Mouse (Mus musculus) layer of hippocampus, adult 8-10 months (tissue): ENCODE measurements around the gene Ccdc141. TPM values are rescaled to one million over a fixed set of nuclear protein-coding genes. Genes with fewer than 3 reads are reported as not detected.

Experiments
- DNase-seq, 2 experiments: peaks; one replicate each; pipeline ENCODE4 v3.0.0; 2022; ENCODE audit warnings: low spot score in 2 of 2
- total RNA-seq, 4 experiments: library from RNA; stranded (reverse); gene quantifications; 2 replicates each; pipeline ENCODE4 v1.2.4; 2022

Ccdc141 gene
- total RNA-seq, 4 experiments from 2014 or later, result 20.7 to 23.0 (median 22.0) TPM

- DNase-seq, result no peak
Measured at GRCm38 (mm10) chr2:77174313-77174712, 3.9 kb upstream of the Ccdc141 start.

GRCm38 (mm10) chr2:77173821-77174220 is 3.4 kb upstream of the Ccdc141 start:
- no peak for DNase-seq

GRCm38 (mm10) chr2:77173366-77173765 is 2.9 kb upstream of the Ccdc141 start:
- DNase-seq, result no peak

DNA sequence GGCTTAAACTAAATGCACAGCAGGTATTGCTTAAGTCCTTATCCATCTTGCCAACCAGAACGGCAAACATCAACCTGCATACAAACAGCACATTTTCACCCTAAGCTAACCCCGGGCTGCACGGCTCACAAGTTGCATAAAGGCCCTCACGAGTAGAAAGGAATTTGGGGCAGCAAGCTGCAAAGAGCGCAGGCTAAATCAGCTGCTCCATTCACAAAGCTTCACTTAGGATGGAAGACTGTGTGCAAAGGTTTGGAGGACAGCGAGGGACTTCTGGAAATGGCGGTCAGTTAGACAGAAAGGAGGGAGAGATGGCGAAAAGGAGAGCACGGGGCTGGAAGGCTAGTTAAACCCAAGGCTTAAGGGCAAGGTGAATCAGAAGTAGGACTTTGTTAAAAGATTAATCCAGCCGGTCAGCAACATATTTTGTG is 1.8 kb upstream of the Ccdc141 start:
- DNase-seq, result peak; percentile 25 to 34

GRCm38 (mm10) chr2:77171444-77172240 is 1.2 kb upstream of the Ccdc141 start:
- peak in 1 of 2 experiments; percentile 27 for DNase-seq

DNA sequence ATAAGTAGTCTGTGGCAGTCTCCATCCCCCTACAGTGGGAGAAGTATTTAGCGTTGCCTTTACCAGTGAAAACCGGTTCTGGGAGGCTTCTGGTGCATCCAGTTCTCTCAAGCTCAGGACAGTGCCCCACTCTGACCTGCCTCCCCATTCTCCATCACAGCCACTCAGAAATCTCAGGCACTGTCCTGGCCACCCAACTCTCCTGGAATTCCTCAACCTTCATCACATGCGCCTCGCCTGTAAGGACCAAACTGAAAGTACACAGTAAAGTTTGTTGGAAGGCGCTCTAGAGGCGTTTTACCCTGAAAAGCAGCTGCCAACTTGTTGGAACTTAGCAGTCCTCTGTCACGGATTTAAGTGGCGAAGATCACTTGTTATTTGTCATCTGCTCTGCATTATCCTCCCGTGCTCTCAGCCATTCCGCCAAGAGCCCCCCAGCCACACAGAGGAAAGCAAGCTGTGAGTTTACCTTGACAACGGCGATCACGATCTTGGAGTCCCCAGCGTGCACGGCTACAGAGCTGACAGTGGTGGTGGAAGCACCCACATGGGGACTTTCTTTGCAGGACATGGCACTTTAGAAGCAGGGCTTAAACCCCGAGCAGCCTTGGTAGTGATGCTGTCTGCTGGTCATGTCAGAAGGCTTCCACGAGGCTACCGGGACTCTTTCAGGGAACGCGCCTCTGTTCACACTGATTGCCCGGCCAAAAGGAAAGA is 362 bp downstream of the Ccdc141 start:
- DNase-seq, result no peak

GRCm38 (mm10) chr2:77169218-77169617 is 1.2 kb downstream of the Ccdc141 start:
- DNase-seq, result no peak

DNA sequence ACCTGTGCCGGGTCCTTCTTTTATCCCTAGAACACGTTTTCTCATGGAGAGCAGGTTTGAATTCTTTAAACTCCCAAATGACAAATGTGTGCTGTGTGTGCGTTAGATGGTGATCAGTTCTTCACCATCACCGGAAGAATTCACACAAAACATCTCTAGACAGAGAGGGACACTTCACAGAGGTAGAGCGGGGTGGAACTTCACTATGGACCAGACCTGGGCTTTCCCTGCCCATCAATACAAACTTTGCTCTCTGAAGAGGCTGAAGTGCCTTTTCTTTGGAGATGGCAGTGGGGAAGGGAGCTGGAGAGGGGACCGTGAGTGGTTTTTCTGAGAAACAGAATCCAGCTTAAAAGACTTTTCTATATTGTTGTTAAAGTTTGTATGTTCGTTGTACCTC is 1.7 kb downstream of the Ccdc141 start:
- DNase-seq, result no peak

DNA sequence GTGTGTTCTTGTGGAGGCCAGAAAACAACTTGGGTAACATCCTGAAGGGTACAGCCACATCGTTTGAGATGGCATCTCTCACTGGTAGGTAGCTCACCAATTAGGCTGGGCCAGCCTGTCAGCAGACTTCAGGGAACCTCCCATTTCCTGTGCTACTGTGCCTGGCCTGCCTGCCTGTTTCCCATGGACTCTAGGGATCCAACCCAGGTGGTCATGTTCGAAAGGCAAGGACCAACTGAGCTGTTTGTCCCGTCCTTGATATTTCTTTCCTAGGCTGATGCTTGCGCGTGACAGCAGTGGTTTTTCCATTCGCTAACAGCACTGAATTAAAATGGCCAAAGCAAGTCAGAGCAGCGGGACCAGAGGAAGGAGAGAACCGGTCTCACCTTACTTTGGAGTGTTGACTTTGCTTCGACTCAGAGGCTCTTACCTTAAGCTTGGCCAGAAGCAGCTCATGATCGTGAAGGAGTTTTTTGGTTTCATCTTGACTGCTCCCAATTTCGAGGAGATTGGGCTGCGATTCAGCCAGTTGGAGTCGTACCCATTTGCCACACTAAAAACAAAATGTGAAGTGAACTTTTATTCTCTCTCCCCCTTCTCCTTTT is 2.3 kb downstream of the Ccdc141 start:
- DNase-seq, result no peak

GRCm38 (mm10) chr2:77166366-77166765 is 4.1 kb downstream of the Ccdc141 start:
- DNase-seq, result no peak

DNA sequence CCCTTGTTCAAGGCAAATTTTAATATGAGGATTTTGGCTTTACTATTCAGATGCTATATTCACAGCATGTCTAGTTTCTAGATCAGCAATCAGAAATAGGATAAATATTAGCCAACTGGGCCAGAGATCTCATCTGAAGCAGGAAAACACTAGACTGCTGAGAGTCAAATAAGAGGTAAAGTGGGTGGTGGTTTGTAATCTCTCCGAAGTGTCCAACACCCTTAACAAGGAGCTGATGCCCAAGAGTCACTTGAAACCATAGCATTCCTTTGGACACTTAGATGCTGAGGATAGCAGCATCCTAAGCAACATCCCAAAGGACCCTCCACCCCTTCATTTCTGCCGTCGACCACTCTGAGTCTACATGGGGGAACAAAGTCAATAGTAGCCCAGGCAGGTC is 5.8 kb downstream of the Ccdc141 start:
- no peak for DNase-seq

GRCm38 (mm10) chr2:77163381-77163780 is 7.1 kb downstream of the Ccdc141 start:
- DNase-seq, result no peak

GRCm38 (mm10) chr2:77162135-77162534 is 8.3 kb downstream of the Ccdc141 start:
- no peak for DNase-seq

GRCm38 (mm10) chr2:77157546-77157945 is 12.9 kb downstream of the Ccdc141 start:
- DNase-seq, result no peak

DNA sequence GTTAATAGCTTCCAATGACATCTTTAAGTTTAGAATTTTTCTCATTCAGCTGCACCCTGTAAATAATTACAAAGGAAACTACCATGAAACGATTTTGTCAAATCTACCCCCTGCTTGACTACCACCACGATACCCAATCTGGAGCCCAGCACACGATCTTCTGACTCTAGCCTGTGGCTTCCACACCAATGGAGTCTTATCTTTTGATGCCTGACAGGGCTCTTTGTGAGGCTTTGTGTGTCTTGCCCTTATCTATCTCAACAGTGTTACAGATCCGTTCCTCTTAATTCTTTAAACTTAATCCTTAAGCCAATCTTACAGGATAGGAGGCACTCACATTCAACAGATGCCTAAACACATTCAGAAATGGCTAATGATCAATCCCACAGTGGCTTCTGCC is 16.4 kb downstream of the Ccdc141 start:
- DNase-seq, result no peak

GRCm38 (mm10) chr2:77151255-77151654 is 19.2 kb downstream of the Ccdc141 start:
- DNase-seq, result no peak

GRCm38 (mm10) chr2:77149576-77149975 is 20.9 kb downstream of the Ccdc141 start:
- DNase-seq, result no peak

- peak in 1 of 2 experiments; percentile 7 for DNase-seq
Measured at GRCm38 (mm10) chr2:77148215-77148614, 22.2 kb downstream of the Ccdc141 start.

DNA sequence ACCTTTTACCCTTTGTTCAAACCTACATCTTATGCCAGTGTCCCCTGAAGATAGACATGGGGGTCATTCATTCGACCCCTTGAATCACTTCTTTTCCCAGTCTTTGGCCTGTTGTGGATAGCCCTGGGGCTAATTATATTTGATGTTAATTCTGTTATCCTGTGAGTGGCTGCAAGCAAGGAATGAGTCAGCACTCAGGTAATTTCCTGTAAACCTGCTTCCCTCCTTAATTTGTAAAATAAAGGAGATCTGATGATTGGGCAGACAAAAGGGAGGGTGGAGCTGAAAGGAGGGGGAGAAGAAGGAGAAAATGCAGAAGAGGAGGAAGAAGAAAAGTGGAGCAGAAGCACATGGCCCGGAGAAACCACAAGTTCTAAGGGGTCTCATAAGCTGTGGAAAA is 23.5 kb downstream of the Ccdc141 start:
- DNase-seq, result no peak

DNA sequence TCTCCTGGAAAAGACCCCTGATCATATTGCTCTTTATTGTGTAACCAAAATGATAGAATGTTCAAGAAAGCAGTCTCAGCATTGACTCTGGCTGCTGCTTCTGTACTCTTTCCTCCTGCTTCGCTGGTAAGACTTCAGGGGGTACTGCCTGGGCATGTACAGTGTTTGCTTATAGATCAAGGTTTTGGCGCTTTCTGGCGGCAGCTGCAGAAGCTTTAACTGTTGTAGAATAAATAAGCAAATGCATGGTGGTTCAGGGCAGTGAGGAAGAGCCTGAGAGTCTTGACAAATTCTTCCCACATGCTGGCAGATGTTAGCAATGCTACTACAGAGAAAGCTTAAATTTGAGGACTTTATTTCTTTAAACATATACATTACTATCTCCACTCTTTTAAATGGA is 24.1 kb downstream of the Ccdc141 start:
- no peak for DNase-seq

DNA sequence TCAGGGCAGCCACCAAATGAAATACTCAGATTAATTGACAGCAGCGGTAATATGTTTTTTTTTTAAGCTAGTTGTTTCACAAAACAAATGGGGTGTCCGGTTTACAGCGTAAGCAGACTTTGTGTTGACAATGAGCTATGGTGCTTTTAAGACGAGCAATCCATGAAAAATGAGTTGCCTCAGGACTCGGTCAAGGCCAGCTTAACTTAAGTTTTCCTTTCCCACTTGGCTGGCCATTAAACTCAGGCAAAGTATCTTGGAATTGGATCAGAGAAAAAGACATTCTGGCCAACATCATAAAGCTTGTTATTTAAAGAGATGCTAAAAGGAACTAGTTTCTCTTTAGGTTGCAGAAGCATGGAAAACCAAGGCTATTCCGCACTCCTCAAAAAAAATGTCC is 26.9 kb downstream of the Ccdc141 start:
- no peak for DNase-seq

DNA sequence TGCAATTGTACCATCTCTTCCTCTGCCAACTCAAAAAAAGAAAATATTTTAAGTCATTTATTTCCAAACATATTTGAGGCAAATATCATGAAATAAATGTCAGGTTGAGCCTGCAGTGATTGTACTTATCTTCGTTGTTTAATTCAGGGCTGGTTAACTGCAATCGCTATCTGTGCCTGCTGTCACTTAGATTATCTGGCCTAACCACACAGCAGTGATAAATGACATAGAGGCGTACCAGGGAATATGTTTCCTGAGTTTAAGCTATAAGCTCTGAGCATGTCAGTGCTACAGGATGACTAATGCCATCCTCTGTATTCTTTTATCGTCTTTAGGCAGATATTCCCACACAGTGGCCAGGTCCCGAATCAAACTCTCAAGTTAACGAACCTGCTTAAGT is 31.6 kb downstream of the Ccdc141 start:
- DNase-seq, result no peak
